Mouse (Mus musculus): ENCODE measurements around the gene Lhx4.

Gene Lhx4

DNA sequence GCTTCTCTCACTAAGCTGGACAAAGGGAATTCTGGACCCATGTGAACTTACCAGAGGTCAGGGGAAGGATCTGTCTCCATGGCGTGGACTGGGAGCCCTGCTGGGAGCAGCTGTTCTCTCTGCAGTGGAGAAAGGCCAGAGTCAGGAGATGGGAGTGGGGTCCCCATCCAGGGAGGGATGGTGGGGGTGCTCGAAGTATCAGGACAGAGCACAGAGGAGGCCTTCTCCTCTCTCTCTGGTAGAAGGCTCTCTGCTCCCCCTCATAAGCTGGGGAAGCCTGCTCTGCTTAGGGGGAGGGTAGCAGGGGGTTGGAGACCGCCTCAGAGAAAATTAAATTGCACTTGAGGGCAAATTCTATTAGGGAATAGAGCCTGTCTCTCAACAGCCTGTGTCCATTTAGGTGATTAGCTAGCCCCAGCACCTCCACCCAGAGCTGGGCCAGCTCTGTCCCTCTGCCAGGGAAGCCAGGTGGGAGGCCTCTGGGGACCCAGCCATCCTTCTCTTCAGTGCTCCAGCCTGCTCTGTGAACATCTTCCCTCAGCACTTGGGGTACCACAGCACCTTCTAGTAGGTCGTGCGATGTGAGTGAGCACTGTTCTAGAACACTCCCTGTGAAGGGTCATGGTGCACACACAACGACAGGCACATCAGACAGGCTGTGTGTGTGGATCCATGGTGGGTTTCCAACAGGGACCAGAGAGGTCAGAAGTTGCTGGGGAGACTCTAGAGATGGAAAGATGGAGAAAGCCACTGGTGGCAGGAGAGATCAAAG, at the start of gene Lhx4:
Lhx4 (minus strand) TSS at position 201 of the 772 bp plus-strand sequence.
- DNase-seq (ENCODE audit: extremely low spot score, low read depth, low spot score), result no peak

GRCm38 (mm10) chr1:155798000-155798399, 46.5 kb upstream of the Lhx4 start:
- DNase-seq (ENCODE audit: extremely low spot score, low read depth, low spot score), result no peak

- DNase-seq (ENCODE audit: extremely low spot score, low read depth, low spot score), result no peak
Observed at GRCm38 (mm10) chr1:155797425-155797824, 45.9 kb upstream of the Lhx4 start.

- no peak for DNase-seq (ENCODE audit: extremely low spot score, low read depth, low spot score)
Observed at GRCm38 (mm10) chr1:155796757-155797405, 45.4 kb upstream of the Lhx4 start.

- no peak for DNase-seq (ENCODE audit: extremely low spot score, low read depth, low spot score)
Observed at GRCm38 (mm10) chr1:155795791-155796233, 44.3 kb upstream of the Lhx4 start.

GRCm38 (mm10) chr1:155794855-155795254, 43.4 kb upstream of the Lhx4 start:
- DNase-seq (ENCODE audit: extremely low spot score, low read depth, low spot score), result no peak

- no peak for DNase-seq (ENCODE audit: extremely low spot score, low read depth, low spot score)
Observed at GRCm38 (mm10) chr1:155791919-155792318, 40.4 kb upstream of the Lhx4 start.

GRCm38 (mm10) chr1:155790111-155790974, 38.9 kb upstream of the Lhx4 start:
- DNase-seq (ENCODE audit: extremely low spot score, low read depth, low spot score), result no peak

DNA sequence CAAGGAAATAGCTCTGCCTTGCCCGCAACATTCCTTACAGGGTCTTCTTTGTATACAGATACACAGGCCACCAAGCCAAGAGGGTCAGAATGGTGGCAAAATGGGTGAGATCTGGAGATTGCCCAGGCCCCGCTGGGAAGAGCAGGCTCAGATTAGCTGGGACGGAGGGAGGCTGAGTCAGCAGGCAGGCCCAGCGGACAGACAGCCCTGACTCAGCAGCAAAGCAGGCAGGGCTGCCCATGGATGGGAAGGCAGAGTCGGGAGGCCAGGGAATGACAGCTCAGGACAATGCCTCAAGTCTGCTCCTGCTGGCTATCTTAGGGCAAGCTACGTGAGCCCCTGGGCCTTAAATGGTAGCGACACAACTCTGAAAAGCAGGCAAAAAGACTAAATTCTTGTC, 34.4 kb upstream of the Lhx4 start:
- DNase-seq (ENCODE audit: extremely low spot score, low read depth, low spot score), result no peak

GRCm38 (mm10) chr1:155784343-155785205, 33.1 kb upstream of the Lhx4 start:
- peak; percentile 33 for DNase-seq (ENCODE audit: extremely low spot score, low read depth, low spot score)

DNA sequence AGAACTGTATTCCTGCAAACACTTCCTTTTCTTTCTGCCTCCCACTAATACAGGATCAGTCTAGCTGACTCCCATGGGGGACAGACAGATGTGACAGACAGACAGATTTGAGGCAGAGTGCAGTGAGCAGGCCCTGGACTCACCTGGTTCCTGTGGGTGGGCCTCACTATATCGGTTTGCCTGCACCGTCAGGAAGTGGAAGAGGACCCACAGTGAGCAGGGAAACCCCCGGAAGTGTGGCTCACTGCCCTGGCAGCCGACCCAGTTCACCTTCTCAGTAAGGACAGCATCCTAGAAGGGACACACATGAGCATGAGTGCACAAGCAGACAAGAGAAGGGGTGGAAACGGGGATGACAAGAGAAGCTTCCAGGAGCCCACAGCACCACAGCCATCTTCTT, 30.9 kb upstream of the Lhx4 start:
- no peak for DNase-seq (ENCODE audit: extremely low spot score, low read depth, low spot score)

DNA sequence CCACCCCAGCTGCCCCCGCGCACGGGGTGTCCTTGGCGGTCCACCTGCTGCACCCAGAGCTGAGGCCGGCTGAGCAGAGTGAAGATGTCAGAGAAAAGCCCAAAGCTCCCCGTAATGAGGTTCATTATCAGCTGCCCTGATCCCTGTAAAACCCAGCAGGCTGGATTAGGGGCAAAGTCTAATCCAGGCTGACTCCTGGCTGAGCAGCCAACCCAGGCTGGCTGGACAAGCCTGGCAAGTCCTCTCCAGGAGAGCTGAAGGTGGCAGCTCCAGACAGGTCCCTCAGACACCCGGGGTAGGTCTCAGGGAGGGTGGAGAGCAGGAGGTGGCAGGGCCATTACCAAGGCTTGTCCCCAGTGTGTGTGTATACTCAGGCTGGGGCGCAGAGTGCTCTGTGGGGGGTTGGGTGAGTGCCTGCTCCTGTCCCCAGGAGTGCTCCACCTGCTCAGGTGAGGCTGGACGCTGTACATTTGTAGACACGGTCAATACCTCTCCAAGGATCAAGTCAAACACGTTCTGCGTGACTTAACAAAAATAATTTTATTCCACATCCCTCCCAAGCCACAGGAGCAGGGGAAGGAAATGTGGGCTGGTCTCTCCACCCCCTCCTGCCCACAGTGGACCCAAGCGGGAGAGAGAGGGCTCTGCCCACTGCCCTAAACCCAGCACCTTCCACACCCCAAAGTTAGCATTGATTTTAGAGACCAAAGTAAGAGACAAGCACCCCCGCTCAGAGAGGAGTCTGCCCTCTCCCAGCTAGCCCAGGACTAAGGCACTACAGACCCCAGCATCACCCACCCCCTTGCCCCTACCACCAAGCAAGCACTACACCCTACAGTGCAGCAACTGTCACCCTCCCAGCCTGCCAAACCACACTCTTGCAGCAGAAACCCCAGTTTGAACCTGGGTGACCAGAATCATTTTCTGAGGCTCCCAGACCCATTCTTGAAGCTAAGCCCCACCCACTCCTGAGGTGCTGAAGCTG, 26.4 kb upstream of the Lhx4 start:
- DNase-seq (ENCODE audit: extremely low spot score, low read depth, low spot score), result no peak

GRCm38 (mm10) chr1:155759167-155759566, 7.7 kb upstream of the Lhx4 start:
- DNase-seq (ENCODE audit: extremely low spot score, low read depth, low spot score), result no peak

GRCm38 (mm10) chr1:155758711-155759110, 7.2 kb upstream of the Lhx4 start:
- no peak for DNase-seq (ENCODE audit: extremely low spot score, low read depth, low spot score)

GRCm38 (mm10) chr1:155757621-155758020, 6.1 kb upstream of the Lhx4 start:
- no peak for DNase-seq (ENCODE audit: extremely low spot score, low read depth, low spot score)

DNA sequence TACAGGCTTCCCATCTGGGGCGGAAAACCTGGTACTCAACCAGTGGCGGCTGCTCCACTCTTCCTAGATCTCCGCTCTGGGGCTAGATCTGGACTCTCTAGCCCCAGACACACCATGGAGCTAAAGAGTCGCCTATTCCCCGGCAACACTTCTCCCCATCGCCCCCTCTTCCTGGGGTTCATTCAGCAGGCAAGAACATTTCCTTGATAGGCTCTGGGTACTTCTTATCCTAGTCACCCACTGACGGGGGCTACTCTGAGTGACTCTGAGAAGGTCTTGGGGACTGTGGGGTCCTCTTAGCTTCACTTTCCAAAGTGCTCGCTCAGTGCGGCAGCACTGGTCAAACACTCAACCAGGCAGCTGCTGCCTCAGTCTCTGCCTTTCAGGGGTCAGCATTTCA, 1.9 kb upstream of the Lhx4 start:
- no peak for DNase-seq (ENCODE audit: extremely low spot score, low read depth, low spot score)

GRCm38 (mm10) chr1:155750517-155751178, 836 bp downstream of the Lhx4 start:
- no peak for DNase-seq (ENCODE audit: extremely low spot score, low read depth, low spot score)

- no peak for DNase-seq (ENCODE audit: extremely low spot score, low read depth, low spot score)
Observed at GRCm38 (mm10) chr1:155747911-155748310, 3.6 kb downstream of the Lhx4 start.

DNA sequence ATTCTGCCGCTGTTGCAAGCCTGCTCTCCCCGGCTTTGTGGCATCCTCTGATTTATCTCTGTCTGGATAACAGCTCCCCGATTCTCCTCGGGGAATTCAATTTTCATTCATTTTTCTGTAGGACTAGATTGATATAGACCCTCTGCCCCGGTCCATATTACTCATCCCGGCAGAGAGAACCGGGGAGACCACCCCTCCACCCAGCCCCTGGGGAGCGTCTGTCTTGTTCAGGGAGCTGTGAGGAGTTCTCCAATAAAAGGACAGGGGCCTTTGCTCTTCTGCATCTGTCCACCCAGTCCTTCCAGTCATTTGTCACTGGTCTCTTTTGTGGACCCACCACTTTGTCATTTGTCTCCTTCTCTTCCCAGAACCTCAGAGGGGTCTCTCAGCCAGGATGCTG, 4.5 kb downstream of the Lhx4 start:
- DNase-seq (ENCODE audit: extremely low spot score, low read depth, low spot score), result no peak
